Mouse (Mus musculus) liver, embryonic 13.5 days (tissue): ENCODE measurements around the gene Eml6. TPM values are rescaled to one million over a fixed set of nuclear protein-coding genes. Genes with fewer than 3 reads are reported as not detected.

Experiments
- ATAC-seq: fragments of 200-750 bp; cut with Nextera tagmentation; 2 replicates; pipeline ENCODE4 v1.8.0; 2017; ENCODE audit warnings: low read depth, mild to moderate bottlenecking, moderate number of reproducible peaks, moderate library complexity
- DNase-seq: peaks from one replicate; pipeline ENCODE4 v3.0.0; 2022
- H3K27ac ChIP-seq: fragments of 300-500 bp; sonication (generic); 2 replicates; pipeline ENCODE4 v1.5.1; 2015; ENCODE audit warnings: moderate library complexity, mild to moderate bottlenecking, inconsistent platforms
- H3K27me3 ChIP-seq: fragments of 300-500 bp; sonication (generic); 2 replicates; pipeline ENCODE4 v1.6.1; 2015; ENCODE audit warnings: mild to moderate bottlenecking, inconsistent platforms
- H3K36me3 ChIP-seq: fragments of 300-500 bp; sonication (generic); 2 replicates; pipeline ENCODE4 v1.6.1; 2015; ENCODE audit warnings: mild to moderate bottlenecking, inconsistent platforms
- H3K4me1 ChIP-seq: fragments of 300-500 bp; sonication (generic); replicated peaks from 2 replicates; pipeline ENCODE4 v1.6.1; 2015; ENCODE audit warnings: inconsistent platforms
- H3K4me2 ChIP-seq: fragments of 300-500 bp; sonication (generic); 2 replicates; pipeline ENCODE4 v1.6.1; 2015; ENCODE audit warnings: inconsistent platforms, mild to moderate bottlenecking, moderate library complexity
- H3K4me3 ChIP-seq: fragments of 300-500 bp; sonication (generic); replicated peaks from 2 replicates; pipeline ENCODE4 v1.5.1; 2015; ENCODE audit warnings: mild to moderate bottlenecking, inconsistent platforms
- H3K9ac ChIP-seq: fragments of 300-500 bp; sonication (generic); 2 replicates; pipeline ENCODE4 v1.6.1; 2015; ENCODE audit warnings: mild to moderate bottlenecking, inconsistent platforms
- H3K9me3 ChIP-seq: fragments of 300-500 bp; sonication (generic); replicated peaks from 2 replicates; pipeline ENCODE4 v1.6.1; 2016; ENCODE audit warnings: inconsistent platforms
- WGBS: fragments of 180-500 bp; shearing (Covaris S2); methylation state at CpG from one replicate; pipeline ENCODE4 v1.1.7; 2015; ENCODE audit not compliant: insufficient replicate concordance; 5-methylcytosine and 5-hydroxymethylcytosine counted together
- polyA plus RNA-seq: library from polyadenylated mRNA; unstranded; fragments of >200 nt; fragmentation: Nextera tagmentation; extraction: Ambion mirVana; gene quantifications from 2 replicates; pipeline ENCODE4 v1.2.1, GENCODE M21; 2015

Eml6 gene
- polyA plus RNA-seq, 1 experiment from 2014 or later, result 0.17 TPM

- H3K4me1 ChIP-seq, result peaks cover 9% of the 10 kb centered on the region
- ATAC-seq (no peak), DNase-seq (no peak)
- no peak overlapping the region for H3K4me2 ChIP-seq
- no peak overlapping the region for H3K9ac ChIP-seq
- H3K36me3 ChIP-seq, result no peaks in the 10 kb centered on the region
- 73% methylated on average over 3 of the region's 3 CpGs for WGBS
- no peaks in the 10 kb centered on the region for H3K9me3 ChIP-seq
- H3K27ac ChIP-seq, result no peak overlapping the region
- H3K27me3 ChIP-seq, result no peaks in the 10 kb centered on the region
- no peak overlapping the region for H3K4me3 ChIP-seq
Observed at GRCm38 (mm10) chr11:29715499-29715898, 310.3 kb downstream of the Eml6 start.

DNA sequence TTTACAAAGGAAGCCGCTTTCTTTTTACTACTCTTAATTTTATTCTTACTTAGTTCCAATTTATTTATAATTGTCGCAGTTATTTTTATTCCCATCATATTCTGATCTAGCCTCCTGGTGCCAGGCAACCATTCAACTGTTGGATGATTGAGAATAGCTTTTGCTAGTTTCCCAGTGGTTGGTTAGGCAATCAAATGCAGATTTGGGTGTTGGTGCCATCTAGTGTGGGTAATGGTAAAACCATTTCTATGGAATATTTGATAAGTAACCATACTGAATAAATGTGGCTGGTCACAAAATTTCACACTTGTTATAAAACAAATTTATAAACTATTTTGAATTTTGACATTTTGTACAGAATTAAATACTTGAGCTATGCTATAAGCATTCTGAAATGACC is 311.0 kb downstream of the Eml6 start:
- Histone ChIP-seq H3K27ac (no peak overlapping the region), H3K4me3 (no peak overlapping the region), H3K4me2 (no peak overlapping the region), H3K36me3 (no peaks in the 10 kb centered on the region), H3K27me3 (no peaks in the 10 kb centered on the region), H3K4me1 (peaks cover 9% of the 10 kb centered on the region), H3K9me3 (no peaks in the 10 kb centered on the region), H3K9ac (no peak overlapping the region)
- 82% methylated on average over 2 of the region's 2 CpGs for WGBS
- DNase-seq (no peak), ATAC-seq (no peak)

DNA sequence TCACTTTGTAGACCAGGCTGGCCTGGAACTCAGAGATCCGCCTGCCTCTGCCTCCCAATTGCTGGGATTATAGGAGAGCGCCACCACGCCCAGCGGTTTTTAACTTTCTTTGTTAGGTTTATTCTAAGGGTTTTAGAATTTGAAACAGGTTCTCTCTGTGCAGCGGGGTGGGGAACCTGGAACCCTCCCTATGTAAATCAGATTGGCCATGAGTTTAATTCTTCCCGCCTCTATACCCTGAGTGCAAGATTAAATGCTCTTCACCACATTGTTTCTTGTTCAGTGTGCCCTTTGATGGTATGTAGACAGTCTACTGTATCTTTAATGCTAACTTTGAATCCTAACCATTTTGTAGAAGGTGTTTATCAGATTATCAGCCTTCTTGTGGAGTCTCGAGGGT is 311.7 kb downstream of the Eml6 start:
- H3K9ac ChIP-seq, result no peak overlapping the region
- ATAC-seq, result no peak
- peaks cover 9% of the 10 kb centered on the region for H3K4me1 ChIP-seq
- no peaks in the 10 kb centered on the region for H3K36me3 ChIP-seq
- no peak overlapping the region for H3K4me2 ChIP-seq
- no peak overlapping the region for H3K4me3 ChIP-seq
- H3K27ac ChIP-seq, result no peak overlapping the region
- H3K9me3 ChIP-seq, result no peaks in the 10 kb centered on the region
- no peaks in the 10 kb centered on the region for H3K27me3 ChIP-seq
- 77% methylated on average over 7 of the region's 7 CpGs for WGBS
- DNase-seq, result no peak

GRCm38 (mm10) chr11:29709512-29709911 is 316.3 kb downstream of the Eml6 start:
- Histone ChIP-seq H3K4me2 (no peak overlapping the region), H3K4me3 (no peak overlapping the region), H3K36me3 (no peaks in the 10 kb centered on the region), H3K9ac (no peak overlapping the region), H3K9me3 (no peaks in the 10 kb centered on the region), H3K4me1 (no peaks in the 10 kb centered on the region; the same call in 1 of the 2 replicates), H3K27me3 (no peaks in the 10 kb centered on the region), H3K27ac (no peak overlapping the region)
- no peak for ATAC-seq
- no peak for DNase-seq

- ATAC-seq, result no peak
- H3K4me1 ChIP-seq, result no peaks in the 10 kb centered on the region; the same call in 1 of the 2 replicates
- no peak overlapping the region for H3K27ac ChIP-seq
- no peak overlapping the region for H3K4me2 ChIP-seq
- DNase-seq, result no peak
- 79% methylated on average over 4 of the region's 4 CpGs for WGBS
- no peak overlapping the region for H3K4me3 ChIP-seq
- H3K9ac ChIP-seq, result no peak overlapping the region
- H3K9me3 ChIP-seq, result no peaks in the 10 kb centered on the region
- no peaks in the 10 kb centered on the region for H3K27me3 ChIP-seq
- no peaks in the 10 kb centered on the region for H3K36me3 ChIP-seq
Observed at GRCm38 (mm10) chr11:29706845-29707244, 319.0 kb downstream of the Eml6 start.

DNA sequence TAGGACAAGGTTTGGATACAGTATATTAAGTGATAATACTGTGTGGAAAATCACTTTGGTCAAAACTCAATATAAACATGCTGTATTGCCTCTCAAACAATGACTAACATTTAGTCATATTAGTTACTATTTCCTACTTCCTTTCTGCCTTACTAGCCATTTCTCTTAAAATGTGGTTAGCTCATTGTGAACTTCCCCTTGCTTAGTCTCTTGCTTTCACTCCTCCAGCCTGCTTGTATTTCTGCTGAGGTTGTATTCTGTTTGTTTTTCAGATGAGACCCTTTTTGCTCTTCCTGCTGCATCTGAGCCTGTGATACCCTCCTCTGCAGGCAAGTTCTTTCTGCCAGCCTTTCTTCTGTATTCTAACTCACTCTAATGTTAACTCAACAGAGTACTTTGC is 320.6 kb downstream of the Eml6 start:
- H3K4me1 ChIP-seq, result no peaks in the 10 kb centered on the region; the same call in 1 of the 2 replicates

DNA sequence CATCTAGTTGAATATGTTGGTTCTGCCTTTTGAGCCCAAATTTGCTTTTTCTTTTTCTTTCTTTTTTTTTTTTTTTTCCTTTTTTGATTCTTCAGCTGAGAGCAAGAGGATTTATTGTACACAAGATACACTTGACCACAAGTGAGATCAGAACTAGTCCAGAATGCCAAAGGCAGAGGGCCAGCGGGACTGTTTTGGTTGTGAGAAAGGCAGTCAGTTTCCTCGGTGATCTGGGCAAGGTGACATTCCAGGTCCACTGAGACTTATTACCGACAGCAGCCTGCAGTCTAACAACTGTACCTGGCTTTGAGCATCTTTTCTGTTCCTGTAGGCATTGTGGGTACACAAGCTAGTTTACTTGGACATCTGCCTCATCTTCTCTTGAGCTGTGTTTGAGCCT is 323.1 kb downstream of the Eml6 start:
- Histone ChIP-seq H3K36me3 (no peaks in the 10 kb centered on the region), H3K9me3 (no peaks in the 10 kb centered on the region), H3K4me2 (no peak overlapping the region), H3K27me3 (no peaks in the 10 kb centered on the region), H3K9ac (no peak overlapping the region), H3K4me1 (no peaks in the 10 kb centered on the region; the same call in 1 of the 2 replicates), H3K27ac (no peak overlapping the region), H3K4me3 (no peak overlapping the region)
- 80% methylated on average over 3 of the region's 3 CpGs for WGBS
- DNase-seq (no peak), ATAC-seq (no peak)

More for the DNA sequence above, 320.6 kb downstream of the Eml6 start:
- Histone ChIP-seq H3K27me3 (no peaks in the 10 kb centered on the region), H3K4me3 (no peak overlapping the region), H3K9ac (no peak overlapping the region), H3K36me3 (no peaks in the 10 kb centered on the region), H3K9me3 (no peaks in the 10 kb centered on the region), H3K27ac (no peak overlapping the region), H3K4me2 (no peak overlapping the region)
- ATAC-seq, result no peak
- no peak for DNase-seq

GRCm38 (mm10) chr11:29694754-29695153 is 331.1 kb downstream of the Eml6 start:
- DNase-seq, result no peak

GRCm38 (mm10) chr11:29693576-29694410 is 332.0 kb downstream of the Eml6 start:
- whole genome bisulfite sequencing, result under 1% methylated on average over 48 of the region's 53 CpGs
- H3K4me1 ChIP-seq, result peaks cover 22% of the 10 kb centered on the region
- H3K4me2 ChIP-seq, result peak overlapping the region; percentile 97
- no peaks in the 10 kb centered on the region for H3K27me3 ChIP-seq
- 0 out of 2 replicates have a peak, but pooled peaks cover 5% of the 10 kb centered on the region for H3K36me3 ChIP-seq
- H3K9ac ChIP-seq, result peak overlapping the region; percentile 93
- ATAC-seq (peak; percentile 46), DNase-seq (peak; percentile 81)
- peak overlapping the region; percentile 98 for H3K27ac ChIP-seq
- H3K4me3 ChIP-seq, result peak overlapping the region; percentile 96
- no peaks in the 10 kb centered on the region for H3K9me3 ChIP-seq

More at GRCm38 (mm10) chr11:29694754-29695153, 331.1 kb downstream of the Eml6 start:
- H3K27me3 ChIP-seq, result no peaks in the 10 kb centered on the region
- H3K4me1 ChIP-seq, result peaks cover 22% of the 10 kb centered on the region
- H3K9ac ChIP-seq, result no peak overlapping the region
- no peak for ATAC-seq
- H3K27ac ChIP-seq, result no peak overlapping the region
- H3K4me2 ChIP-seq, result no peak overlapping the region
- no peaks in the 10 kb centered on the region for H3K9me3 ChIP-seq
- 0 out of 2 replicates have a peak, but pooled peaks cover 5% of the 10 kb centered on the region for H3K36me3 ChIP-seq
- no peak overlapping the region for H3K4me3 ChIP-seq

Other genes with a start within 250 kb of the Eml6 start
- 0.29 and 0.38 TPM in 2 replicates for gene 4931440F15Rik, start 200.4 kb downstream of the Eml6 start, polyA plus RNA-seq
- 16.9 and 18.7 TPM in 2 replicates for gene Sptbn1, start 242.1 kb upstream of the Eml6 start, polyA plus RNA-seq